Mouse (Mus musculus) left cerebral cortex, postnatal 25 days (tissue): ENCODE results near the gene Dcun1d2. TPM values are rescaled to one million over a fixed set of nuclear protein-coding genes. Genes with fewer than 3 reads are reported as not detected.
A peak's percentile ranks its signal among the peaks of the same experiment; 100 is the strongest.

Source experiments
- DNase-seq, 2 experiments: peaks; one replicate each; pipeline ENCODE4 v3.0.0; 2022; ENCODE audit warnings: low spot score in 2 of 2, mixed read lengths in 1 of 2
- intact Hi-C: fragments of 180-260 bp; cut with DNase I; formaldehyde crosslinking; loops from one replicate; pipeline ENCODE4 v1.15.1; 2025
- total RNA-seq, 2 experiments: library from RNA; stranded (reverse); gene quantifications; 2 replicates each; pipeline ENCODE4 v1.2.3; 2021

Gene Dcun1d2
- total RNA-seq, 2 experiments from 2014 or later: 40.7 to 43.3 TPM

GRCm38 (mm10) chr8:13267566-13267965 lies 20.4 kb downstream of the Dcun1d2 start:
- intact Hi-C loops: no loop called here
- no peak for DNase-seq

- DNase-seq: no peak
- intact Hi-C loops: no loop called here
These were observed 24.6 kb downstream of the Dcun1d2 start for GRCm38 (mm10) chr8:13263376-13263775.

GRCm38 (mm10) chr8:13254019-13254418 lies 33.9 kb downstream of the Dcun1d2 start, which contains the start of gene Adprhl1:
Gene Adprhl1, minus strand, starts transcription at chr8:13254162.
- intact Hi-C loops: loop anchor here (5.0 kb wide), 1 partner anchor 77 kb away; no protein-coding TSS in a partner anchor
- peak; percentile 74 to 80 for DNase-seq

- no peak for DNase-seq
- intact Hi-C loops: loop anchor here (5.0 kb wide), 1 partner anchor 76 kb away; no protein-coding TSS in a partner anchor
These were observed 34.5 kb downstream of the Dcun1d2 start for GRCm38 (mm10) chr8:13253413-13253812.

- intact Hi-C loops: loop anchor here (5.0 kb wide), 1 partner anchor 76 kb away; no protein-coding TSS in a partner anchor
These were observed 35.1 kb downstream of the Dcun1d2 start for GRCm38 (mm10) chr8:13252837-13253236.

GRCm38 (mm10) chr8:13244343-13244880 lies 43.5 kb downstream of the Dcun1d2 start:
- intact Hi-C loops: no loop called here
- DNase-seq: no peak

More at GRCm38 (mm10) chr8:13252837-13253236, 35.1 kb downstream of the Dcun1d2 start:
- no peak for DNase-seq

- intact Hi-C loops: no loop called here
- DNase-seq: no peak
These were observed 44.7 kb downstream of the Dcun1d2 start for GRCm38 (mm10) chr8:13242985-13243870.

- intact Hi-C loops: no loop called here
- DNase-seq: no peak
These were observed 47.2 kb downstream of the Dcun1d2 start for GRCm38 (mm10) chr8:13240691-13241090.

GRCm38 (mm10) chr8:13240055-13240454 lies 47.9 kb downstream of the Dcun1d2 start:
- DNase-seq: no peak
- intact Hi-C loops: no loop called here

- DNase-seq: no peak
- intact Hi-C loops: no loop called here
These were observed 53.1 kb downstream of the Dcun1d2 start for GRCm38 (mm10) chr8:13234803-13235202.

GRCm38 (mm10) chr8:13230471-13230870 lies 57.5 kb downstream of the Dcun1d2 start:
- no peak for DNase-seq
- intact Hi-C loops: no loop called here

- intact Hi-C loops: no loop called here
- DNase-seq: no peak
These were observed 58.1 kb downstream of the Dcun1d2 start for GRCm38 (mm10) chr8:13229802-13230201.

- intact Hi-C loops: no loop called here
- DNase-seq: no peak
These were observed 58.9 kb downstream of the Dcun1d2 start for GRCm38 (mm10) chr8:13228923-13229610.

- DNase-seq: no peak
- intact Hi-C loops: no loop called here
These were observed 60.7 kb downstream of the Dcun1d2 start for GRCm38 (mm10) chr8:13227184-13227583.

GRCm38 (mm10) chr8:13226288-13226687 lies 61.6 kb downstream of the Dcun1d2 start:
- intact Hi-C loops: no loop called here
- peak; percentile 19 to 44 for DNase-seq

- intact Hi-C loops: no loop called here
These were observed 63.5 kb downstream of the Dcun1d2 start for GRCm38 (mm10) chr8:13224426-13224825.

GRCm38 (mm10) chr8:13218441-13218840 lies 69.5 kb downstream of the Dcun1d2 start:
- intact Hi-C loops: loop anchor here (10.0 kb wide), 1 partner anchor 324 kb away; no protein-coding TSS in a partner anchor
- no peak for DNase-seq

More at GRCm38 (mm10) chr8:13224426-13224825, 63.5 kb downstream of the Dcun1d2 start:
- no peak for DNase-seq

- DNase-seq: no peak
- intact Hi-C loops: loop anchor here (10.0 kb wide), 1 partner anchor 323 kb away; no protein-coding TSS in a partner anchor
These were observed 69.9 kb downstream of the Dcun1d2 start for GRCm38 (mm10) chr8:13217986-13218385.

- intact Hi-C loops: loop anchor here (10.0 kb wide), 1 partner anchor 322 kb away; no protein-coding TSS in a partner anchor
- DNase-seq: no peak
These were observed 70.8 kb downstream of the Dcun1d2 start for GRCm38 (mm10) chr8:13217093-13217492.

- DNase-seq: no peak
- intact Hi-C loops: loop anchor here (10.0 kb wide), 1 partner anchor 322 kb away; no protein-coding TSS in a partner anchor
These were observed 71.5 kb downstream of the Dcun1d2 start for GRCm38 (mm10) chr8:13216386-13216785.
